Mouse (Mus musculus) heart, embryonic 10.5 days (tissue): Measurements from ENCODE around the gene Ap4s1. TPM values are rescaled to one million over a fixed set of nuclear protein-coding genes. Genes with fewer than 3 reads are reported as not detected.

ENCODE experiments used
- DNase-seq: peaks from one replicate; pipeline ENCODE4 v3.0.0-alpha.2; 2017; ENCODE audit warnings: low spot score
- H3K27ac ChIP-seq: fragments of 300-500 bp; sonication (generic); 2 replicates; pipeline ENCODE4 v1.5.1; 2016; ENCODE audit warnings: mild to moderate bottlenecking
- H3K27me3 ChIP-seq: fragments of 300-500 bp; sonication (generic); 2 replicates; pipeline ENCODE4 v1.6.1; 2016; ENCODE audit warnings: mild to moderate bottlenecking; ENCODE audit not compliant: poor library complexity, insufficient read depth, severe bottlenecking
- H3K36me3 ChIP-seq: fragments of 300-500 bp; sonication (generic); 2 replicates; pipeline ENCODE4 v1.6.1; 2016; ENCODE audit warnings: mild to moderate bottlenecking, moderate library complexity
- H3K4me1 ChIP-seq: fragments of 300-500 bp; sonication (generic); 2 replicates; pipeline ENCODE4 v1.6.1; 2016; ENCODE audit warnings: mild to moderate bottlenecking
- H3K4me3 ChIP-seq: fragments of 300-500 bp; sonication (generic); 2 replicates; pipeline ENCODE4 v1.5.1; 2016; ENCODE audit warnings: mild to moderate bottlenecking, moderate library complexity
- H3K9me3 ChIP-seq: fragments of 300-500 bp; sonication (generic); 2 replicates; pipeline ENCODE4 v1.6.1; 2016; ENCODE audit warnings: mild to moderate bottlenecking, moderate library complexity
- WGBS: fragments of 180-500 bp; shearing (Covaris S2); methylation state at CpG from one replicate; pipeline ENCODE4 v1.1.7; 2016; 5-methylcytosine and 5-hydroxymethylcytosine counted together
- polyA plus RNA-seq: library from polyadenylated mRNA; unstranded; fragments of >200 nt; fragmentation: Nextera tagmentation; extraction: Ambion mirVana; gene quantifications from 2 replicates; pipeline ENCODE4 v1.2.1, GENCODE M21; 2016

Gene Ap4s1
- polyA plus RNA-seq, 1 experiment from 2014 or later, result 34.9 TPM

DNA sequence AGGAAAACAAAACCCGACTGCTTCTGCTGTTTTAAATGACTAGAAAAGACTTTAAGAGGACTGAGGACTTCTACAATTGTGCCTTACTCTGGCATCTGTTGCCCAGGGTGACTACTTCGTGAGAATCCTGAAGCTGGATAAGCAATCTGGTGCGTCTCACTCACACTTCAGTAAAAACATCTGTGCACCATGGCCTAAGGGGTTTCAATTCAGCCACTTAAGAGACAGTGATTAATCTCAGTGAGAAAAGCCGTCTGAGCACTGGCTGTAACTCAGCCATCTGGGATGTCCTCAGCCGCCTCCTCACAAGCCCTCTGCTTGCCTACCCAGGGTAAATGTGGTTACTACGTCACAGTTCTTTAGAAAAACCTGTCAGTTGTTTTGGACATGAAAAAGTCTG is 54.1 kb downstream of the Ap4s1 start:
- Histone ChIP-seq H3K27ac (no peak overlapping the region), H3K27me3 (no peaks in the 10 kb centered on the region), H3K9me3 (no peaks in the 10 kb centered on the region), H3K4me3 (no peak overlapping the region), H3K36me3 (peaks cover 75% of the 10 kb centered on the region), H3K4me1 (no peaks in the 10 kb centered on the region)
- WGBS, result 59% methylated on average over 6 of the region's 6 CpGs
- DNase-seq, result no peak

DNA sequence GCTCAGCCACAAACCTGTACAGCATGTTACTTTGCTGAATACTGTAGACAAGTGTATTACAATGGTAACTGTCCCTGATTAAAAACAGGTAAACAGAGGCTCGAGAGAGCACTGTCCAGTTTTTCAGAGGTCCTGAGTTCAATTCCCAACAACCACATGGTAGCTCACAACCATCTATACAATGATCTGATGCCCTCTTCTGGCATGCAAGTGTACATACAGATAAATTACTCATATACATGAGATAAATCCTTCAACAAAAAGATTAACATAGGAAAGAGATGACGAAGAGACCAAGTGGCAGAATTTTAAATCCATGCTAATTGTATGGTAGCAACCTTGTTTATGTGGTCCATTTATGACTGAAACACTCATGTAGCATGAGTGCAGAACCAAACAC is 56.5 kb downstream of the Ap4s1 start:
- Histone ChIP-seq H3K27me3 (no peaks in the 10 kb centered on the region), H3K4me1 (no peaks in the 10 kb centered on the region), H3K9me3 (no peaks in the 10 kb centered on the region), H3K27ac (no peak overlapping the region), H3K4me3 (no peak overlapping the region), H3K36me3 (peaks cover 91% of the 10 kb centered on the region)
- WGBS, result 92% methylated on average over 2 of the region's 2 CpGs
- DNase-seq, result no peak

DNA sequence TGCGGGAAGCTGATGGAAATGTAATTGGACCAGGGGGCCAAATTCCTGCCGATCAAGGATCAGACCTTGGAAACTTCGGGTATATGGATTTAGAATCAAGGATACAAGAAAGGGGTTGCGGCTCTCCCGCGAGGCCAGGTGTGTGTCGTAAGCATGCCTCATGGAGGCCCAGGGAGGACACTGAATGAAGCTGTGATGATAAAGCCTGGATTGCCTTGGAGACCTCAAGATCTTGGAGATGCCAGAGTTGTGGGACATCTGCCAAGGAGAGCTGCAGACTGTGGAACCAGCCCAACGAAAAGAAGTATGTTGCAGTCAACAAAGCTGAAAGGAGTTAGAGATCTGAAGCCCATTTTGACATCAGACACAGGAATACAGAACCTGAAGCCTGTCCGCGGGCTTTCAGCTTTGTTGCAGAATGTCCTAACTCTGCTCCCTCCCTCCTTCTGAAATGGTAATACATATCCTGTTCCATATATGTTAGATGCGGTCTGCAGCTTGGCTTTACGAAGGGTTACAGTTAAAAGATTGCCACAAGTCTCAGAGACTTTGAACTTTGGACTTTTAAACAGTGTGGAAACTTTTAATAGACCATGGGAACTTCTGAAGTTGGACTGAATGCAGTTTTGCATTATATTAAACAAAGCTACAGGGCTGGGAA is 65.2 kb downstream of the Ap4s1 start:
- no peak for DNase-seq
- H3K36me3 ChIP-seq, result peaks cover 94% of the 10 kb centered on the region
- no peaks in the 10 kb centered on the region for H3K27me3 ChIP-seq
- whole genome bisulfite sequencing, result 94% methylated on average over 12 of the region's 12 CpGs
- no peak overlapping the region for H3K27ac ChIP-seq
- H3K9me3 ChIP-seq, result no peaks in the 10 kb centered on the region
- H3K4me1 ChIP-seq, result no peaks in the 10 kb centered on the region
- H3K4me3 ChIP-seq, result no peak overlapping the region

DNA sequence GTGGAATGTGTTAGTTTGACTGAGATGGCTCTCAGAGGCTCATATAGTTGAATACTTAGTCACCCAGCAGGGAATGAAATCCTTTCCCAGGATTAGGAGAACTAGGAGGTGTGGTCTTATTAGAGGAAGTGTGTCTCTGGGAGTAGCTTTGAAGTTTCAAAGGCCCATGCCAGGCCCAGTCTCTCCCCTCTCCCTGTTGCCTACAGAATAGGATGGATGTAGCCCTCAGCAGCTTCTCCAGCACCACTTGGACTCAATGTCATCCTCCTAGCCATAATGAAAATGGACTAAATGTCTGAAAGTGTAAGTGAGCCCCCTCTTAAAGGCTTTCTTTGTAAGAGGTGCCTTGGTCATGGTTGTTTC is 65.7 kb downstream of the Ap4s1 start:
- Histone ChIP-seq H3K27me3 (no peaks in the 10 kb centered on the region), H3K9me3 (no peaks in the 10 kb centered on the region), H3K27ac (no peak overlapping the region), H3K4me1 (no peaks in the 10 kb centered on the region), H3K36me3 (peaks cover 92% of the 10 kb centered on the region), H3K4me3 (no peak overlapping the region)
- no peak for DNase-seq

DNA sequence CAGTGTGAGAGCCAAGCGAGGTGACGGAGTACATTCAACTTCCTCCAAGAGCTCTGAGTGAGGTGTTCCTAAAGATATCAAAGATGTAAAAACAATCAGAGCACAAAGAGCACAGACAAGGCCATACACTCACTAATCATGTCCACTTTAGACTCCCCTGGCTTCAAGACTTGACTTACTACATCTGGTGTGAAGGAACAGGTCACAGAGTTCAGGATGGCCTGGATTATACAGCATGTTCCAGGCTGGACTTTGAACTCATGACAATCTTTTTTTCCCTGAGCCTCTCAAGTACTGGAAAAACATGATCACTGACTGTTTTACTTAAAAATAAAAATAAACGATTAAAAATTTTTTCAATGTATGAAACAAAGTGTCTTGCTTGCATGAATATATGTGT is 68.5 kb downstream of the Ap4s1 start:
- WGBS, result 91% methylated on average over 3 of the region's 3 CpGs
- H3K4me3 ChIP-seq, result no peak overlapping the region
- peaks cover 92% of the 10 kb centered on the region for H3K36me3 ChIP-seq

DNA sequence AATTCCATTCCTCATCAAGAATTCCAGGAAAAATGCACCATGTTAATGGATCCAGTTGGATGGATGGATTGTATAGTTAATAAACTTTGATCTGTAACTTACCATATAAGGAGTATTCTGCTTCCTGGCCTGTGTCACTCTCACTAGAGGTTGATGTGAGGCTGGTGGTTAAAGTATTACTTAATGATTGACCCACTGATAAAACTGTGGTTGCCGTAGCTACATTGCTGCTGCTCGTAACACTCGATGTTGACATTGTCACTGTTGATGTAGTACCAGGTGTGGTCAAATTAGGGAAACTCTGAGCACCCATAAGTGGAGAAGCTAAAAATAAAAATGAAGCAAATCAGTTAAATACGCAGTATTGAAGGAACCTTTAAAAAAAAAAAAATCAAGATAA is 76.6 kb downstream of the Ap4s1 start:
- Histone ChIP-seq H3K9me3 (no peaks in the 10 kb centered on the region), H3K4me1 (peaks cover 6% of the 10 kb centered on the region; the same call in 1 of the 2 replicates), H3K4me3 (no peak overlapping the region), H3K36me3 (peaks cover 63% of the 10 kb centered on the region), H3K27ac (no peak overlapping the region), H3K27me3 (no peaks in the 10 kb centered on the region)
- WGBS, result 87% methylated on average over 4 of the region's 4 CpGs
- no peak for DNase-seq

More for the DNA sequence above, 68.5 kb downstream of the Ap4s1 start:
- Histone ChIP-seq H3K9me3 (no peaks in the 10 kb centered on the region), H3K27ac (no peak overlapping the region), H3K4me1 (no peaks in the 10 kb centered on the region), H3K27me3 (no peaks in the 10 kb centered on the region)
- DNase-seq, result no peak

DNA sequence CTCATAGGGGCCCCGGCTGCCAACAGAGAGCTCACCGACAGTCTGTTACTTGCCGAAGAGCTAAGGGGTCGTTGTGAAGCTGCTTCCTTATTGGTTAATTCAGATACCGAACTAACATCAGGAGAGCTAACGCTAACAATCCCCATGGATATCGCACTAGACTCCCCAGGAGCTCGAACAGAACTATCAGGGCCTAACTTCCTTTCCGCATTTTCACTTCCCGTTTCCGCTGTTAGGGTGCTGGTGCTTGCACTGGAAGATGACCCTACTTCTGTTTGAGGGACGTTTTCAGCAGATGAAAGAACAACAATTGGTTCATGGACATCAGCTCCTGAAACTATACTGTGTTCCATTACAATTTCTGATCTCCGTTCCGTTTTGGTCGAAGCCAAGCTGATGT is 77.9 kb downstream of the Ap4s1 start:
- H3K4me3 ChIP-seq, result no peak overlapping the region
- H3K4me1 ChIP-seq, result peaks cover 7% of the 10 kb centered on the region; the same call in 1 of the 2 replicates
- no peaks in the 10 kb centered on the region for H3K9me3 ChIP-seq
- no peak for DNase-seq
- H3K27me3 ChIP-seq, result no peaks in the 10 kb centered on the region
- 93% methylated on average over 15 of the region's 15 CpGs for WGBS
- no peak overlapping the region for H3K27ac ChIP-seq
- H3K36me3 ChIP-seq, result peaks cover 60% of the 10 kb centered on the region

DNA sequence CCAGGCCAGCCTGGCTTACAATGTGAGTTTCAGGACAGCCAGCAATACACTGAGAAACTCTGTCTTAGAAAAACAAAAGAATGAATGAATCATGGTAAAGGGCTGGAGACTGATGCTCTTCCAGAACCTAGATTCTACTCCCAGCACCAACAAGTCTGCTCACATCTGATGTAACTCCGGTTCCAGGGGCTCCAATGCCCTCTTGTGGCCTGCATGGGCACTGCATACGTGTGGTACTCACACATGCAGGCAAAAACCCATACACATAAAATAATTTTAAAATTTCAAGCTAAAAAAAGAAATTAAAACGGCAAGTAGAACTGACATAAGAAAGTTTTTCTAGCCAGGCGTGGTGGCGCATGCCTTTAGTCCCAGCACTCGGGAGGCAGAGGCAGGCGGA is 94.0 kb downstream of the Ap4s1 start:
- no peak overlapping the region for H3K27ac ChIP-seq
- H3K4me1 ChIP-seq, result no peaks in the 10 kb centered on the region
- peaks cover 91% of the 10 kb centered on the region for H3K36me3 ChIP-seq
- H3K4me3 ChIP-seq, result no peak overlapping the region
- WGBS, result 93% methylated on average over 7 of the region's 7 CpGs
- H3K27me3 ChIP-seq, result no peaks in the 10 kb centered on the region
- no peak for DNase-seq
- no peaks in the 10 kb centered on the region for H3K9me3 ChIP-seq

Other genes with a start within 250 kb of the Ap4s1 start
- 1.6 and 2.8 TPM in 2 replicates for gene Coch, start 97.7 kb upstream of the Ap4s1 start, polyA plus RNA-seq
- 37.6 and 39.3 TPM in 2 replicates for gene Strn3, start 864 bp downstream of the Ap4s1 start, polyA plus RNA-seq
- gene Hectd1, start 138.5 kb downstream of the Ap4s1 start, polyA plus RNA-seq, result 35.2 and 35.6 TPM in 2 replicates